Mouse (Mus musculus) cerebellum, postnatal 14 days (tissue): ENCODE data around the gene Cltc.
A peak's percentile ranks its signal among the peaks of the same experiment; 100 is the strongest.

Source experiments
- DNase-seq, 2 experiments: peaks; one replicate each; pipeline ENCODE4 v3.0.0; 2021; ENCODE audit warnings: mixed read lengths in 2 of 2

The Cltc gene

GRCm38 (mm10) chr11:86681423-86681822, 75.9 kb downstream of the Cltc start:
- DNase-seq: no peak

- no peak for DNase-seq
Measured at GRCm38 (mm10) chr11:86680729-86681128, 76.6 kb downstream of the Cltc start.

GRCm38 (mm10) chr11:86678957-86679356, 78.4 kb downstream of the Cltc start:
- DNase-seq: no peak

GRCm38 (mm10) chr11:86675520-86675919, 81.8 kb downstream of the Cltc start:
- no peak for DNase-seq

- no peak for DNase-seq
Measured at GRCm38 (mm10) chr11:86672772-86673171, 84.6 kb downstream of the Cltc start.

- DNase-seq: no peak
Measured at GRCm38 (mm10) chr11:86671041-86671675, 86.2 kb downstream of the Cltc start.

- DNase-seq: no peak
Measured at GRCm38 (mm10) chr11:86668169-86668568, 89.2 kb downstream of the Cltc start.

GRCm38 (mm10) chr11:86667553-86667952, 89.8 kb downstream of the Cltc start:
- no peak for DNase-seq

GRCm38 (mm10) chr11:86664406-86664805, 93.0 kb downstream of the Cltc start:
- no peak for DNase-seq

GRCm38 (mm10) chr11:86663977-86664376, 93.4 kb downstream of the Cltc start:
- DNase-seq: no peak

GRCm38 (mm10) chr11:86662986-86663895, 94.1 kb downstream of the Cltc start:
- DNase-seq: no peak

- no peak for DNase-seq
Measured at GRCm38 (mm10) chr11:86657863-86658262, 99.5 kb downstream of the Cltc start.

GRCm38 (mm10) chr11:86656849-86657567, 100.4 kb downstream of the Cltc start:
- no peak for DNase-seq

GRCm38 (mm10) chr11:86655671-86656070, 101.7 kb downstream of the Cltc start:
- no peak for DNase-seq

GRCm38 (mm10) chr11:86654096-86654495, 103.3 kb downstream of the Cltc start:
- DNase-seq: no peak

GRCm38 (mm10) chr11:86653446-86653845, 103.9 kb downstream of the Cltc start:
- DNase-seq: peak; percentile 68 to 69

- no peak for DNase-seq
Measured at GRCm38 (mm10) chr11:86652578-86652979, 104.8 kb downstream of the Cltc start.

GRCm38 (mm10) chr11:86650676-86651075, 106.7 kb downstream of the Cltc start:
- no peak for DNase-seq

GRCm38 (mm10) chr11:86649542-86649941, 107.8 kb downstream of the Cltc start:
- DNase-seq: no peak

GRCm38 (mm10) chr11:86647706-86648447, 109.5 kb downstream of the Cltc start:
- DNase-seq: no peak

GRCm38 (mm10) chr11:86646885-86647459, 110.4 kb downstream of the Cltc start:
- no peak for DNase-seq

- DNase-seq: no peak
Measured at GRCm38 (mm10) chr11:86646136-86646834, 111.1 kb downstream of the Cltc start.
